Mouse (Mus musculus): Measurements from ENCODE around the gene Ctla4. TPM values are rescaled to one million over a fixed set of nuclear protein-coding genes. Genes with fewer than 3 reads are reported as not detected.
A peak's percentile ranks its signal among the peaks of the same experiment; 100 is the strongest.

The Ctla4 gene
- polyA plus RNA-seq, 1 experiment from 2014 or later, result not detected

GRCm38 (mm10) chr1:60938256-60938655 lies 51.5 kb downstream of the Ctla4 start:
- H3K9ac ChIP-seq, result no peak overlapping the region
- H3K27me3 ChIP-seq, result no peaks in the 10 kb centered on the region
- no peak overlapping the region for H3K4me3 ChIP-seq (replicated peaks)
- H3K36me3 ChIP-seq, result no peaks in the 10 kb centered on the region
- no peaks in the 10 kb centered on the region for H3K9me3 ChIP-seq (replicated peaks)
- WGBS, result 77% methylated on average over 2 of the region's 2 CpGs
- H3K4me1 ChIP-seq, result no peaks in the 10 kb centered on the region
- no peak overlapping the region for H3K4me2 ChIP-seq
- ATAC-seq (replicated peaks; ENCODE audit: low FRiP score), result no peak
- H3K27ac ChIP-seq, result no peak overlapping the region

GRCm38 (mm10) chr1:60938974-60939373 lies 52.2 kb downstream of the Ctla4 start:
- no peak overlapping the region for H3K9ac ChIP-seq
- H3K27me3 ChIP-seq, result no peaks in the 10 kb centered on the region
- no peaks in the 10 kb centered on the region for H3K9me3 ChIP-seq (replicated peaks)
- no peak overlapping the region for H3K27ac ChIP-seq
- no peaks in the 10 kb centered on the region for H3K4me1 ChIP-seq
- ATAC-seq (replicated peaks; ENCODE audit: low FRiP score), result no peak
- no peak overlapping the region for H3K4me2 ChIP-seq
- H3K4me3 ChIP-seq (replicated peaks), result no peak overlapping the region
- no peaks in the 10 kb centered on the region for H3K36me3 ChIP-seq
- WGBS, result 86% methylated on average over 5 of the region's 5 CpGs

GRCm38 (mm10) chr1:60940023-60940422 lies 53.2 kb downstream of the Ctla4 start:
- no peaks in the 10 kb centered on the region for H3K36me3 ChIP-seq
- H3K27ac ChIP-seq, result no peak overlapping the region
- no peaks in the 10 kb centered on the region for H3K4me1 ChIP-seq
- no peak overlapping the region for H3K4me2 ChIP-seq
- H3K9ac ChIP-seq, result no peak overlapping the region
- no peaks in the 10 kb centered on the region for H3K9me3 ChIP-seq (replicated peaks)
- WGBS, result 83% methylated on average over 3 of the region's 3 CpGs
- ATAC-seq (replicated peaks; ENCODE audit: low FRiP score), result no peak
- H3K4me3 ChIP-seq (replicated peaks), result no peak overlapping the region
- H3K27me3 ChIP-seq, result no peaks in the 10 kb centered on the region

- H3K4me3 ChIP-seq (replicated peaks), result no peak overlapping the region
- no peak for ATAC-seq (replicated peaks; ENCODE audit: low FRiP score)
- H3K27me3 ChIP-seq, result no peaks in the 10 kb centered on the region
- no peaks in the 10 kb centered on the region for H3K36me3 ChIP-seq
- no peak overlapping the region for H3K27ac ChIP-seq
- no peaks in the 10 kb centered on the region for H3K4me1 ChIP-seq
- 91% methylated on average over 1 of the region's 1 CpGs for WGBS
- H3K9ac ChIP-seq, result no peak overlapping the region
- H3K4me2 ChIP-seq, result no peak overlapping the region
- H3K9me3 ChIP-seq (replicated peaks), result no peaks in the 10 kb centered on the region
Observed at GRCm38 (mm10) chr1:60940620-60941019, 53.8 kb downstream of the Ctla4 start.

GRCm38 (mm10) chr1:60941056-60942048 lies 54.6 kb downstream of the Ctla4 start:
- ATAC-seq (replicated peaks; ENCODE audit: low FRiP score), result no peak

GRCm38 (mm10) chr1:60942921-60943320 lies 56.1 kb downstream of the Ctla4 start:
- no peaks in the 10 kb centered on the region for H3K36me3 ChIP-seq
- H3K4me1 ChIP-seq, result no peaks in the 10 kb centered on the region
- ATAC-seq (replicated peaks; ENCODE audit: low FRiP score), result no peak

More at GRCm38 (mm10) chr1:60941056-60942048, 54.6 kb downstream of the Ctla4 start:
- no peaks in the 10 kb centered on the region for H3K36me3 ChIP-seq
- no peak overlapping the region for H3K4me3 ChIP-seq (replicated peaks)
- H3K9ac ChIP-seq, result no peak overlapping the region
- no peak overlapping the region for H3K4me2 ChIP-seq
- 89% methylated on average over 5 of the region's 5 CpGs for WGBS
- no peaks in the 10 kb centered on the region for H3K27me3 ChIP-seq
- no peaks in the 10 kb centered on the region for H3K9me3 ChIP-seq (replicated peaks)
- H3K27ac ChIP-seq, result no peak overlapping the region
- no peaks in the 10 kb centered on the region for H3K4me1 ChIP-seq

GRCm38 (mm10) chr1:60945633-60946401 lies 59.0 kb downstream of the Ctla4 start:
- H3K9me3 ChIP-seq (replicated peaks), result no peaks in the 10 kb centered on the region
- no peak overlapping the region for H3K4me2 ChIP-seq
- H3K27me3 ChIP-seq, result no peaks in the 10 kb centered on the region
- no peak overlapping the region for H3K9ac ChIP-seq
- no peaks in the 10 kb centered on the region for H3K4me1 ChIP-seq
- no peak overlapping the region for H3K27ac ChIP-seq
- WGBS, result 84% methylated on average over 8 of the region's 8 CpGs
- H3K36me3 ChIP-seq, result no peaks in the 10 kb centered on the region
- ATAC-seq (replicated peaks; ENCODE audit: low FRiP score), result no peak
- no peak overlapping the region for H3K4me3 ChIP-seq (replicated peaks)

More at GRCm38 (mm10) chr1:60942921-60943320, 56.1 kb downstream of the Ctla4 start:
- WGBS, result 69% methylated on average over 2 of the region's 2 CpGs
- Histone ChIP-seq H3K9ac (no peak overlapping the region), H3K4me2 (no peak overlapping the region), H3K27me3 (no peaks in the 10 kb centered on the region), H3K9me3 (replicated peaks) (no peaks in the 10 kb centered on the region), H3K4me3 (replicated peaks) (no peak overlapping the region), H3K27ac (no peak overlapping the region)

GRCm38 (mm10) chr1:60948112-60948511 lies 61.3 kb downstream of the Ctla4 start:
- no peak overlapping the region for H3K4me3 ChIP-seq (replicated peaks)
- no peaks in the 10 kb centered on the region for H3K9me3 ChIP-seq (replicated peaks)
- H3K4me2 ChIP-seq, result no peak overlapping the region
- no peaks in the 10 kb centered on the region for H3K4me1 ChIP-seq
- no peaks in the 10 kb centered on the region for H3K27me3 ChIP-seq
- H3K27ac ChIP-seq, result no peak overlapping the region
- H3K36me3 ChIP-seq, result no peaks in the 10 kb centered on the region
- no peak for ATAC-seq (replicated peaks; ENCODE audit: low FRiP score)
- no peak overlapping the region for H3K9ac ChIP-seq
- 83% methylated on average over 6 of the region's 6 CpGs for WGBS

GRCm38 (mm10) chr1:60952958-60953357 lies 66.2 kb downstream of the Ctla4 start:
- no peak overlapping the region for H3K27ac ChIP-seq
- no peaks in the 10 kb centered on the region for H3K36me3 ChIP-seq
- no peak overlapping the region for H3K4me2 ChIP-seq
- WGBS, result 70% methylated on average over 7 of the region's 7 CpGs
- H3K9ac ChIP-seq, result no peak overlapping the region
- H3K27me3 ChIP-seq, result no peaks in the 10 kb centered on the region
- H3K4me1 ChIP-seq, result peaks cover 13% of the 10 kb centered on the region; the same call in 1 of the 2 replicates
- H3K9me3 ChIP-seq (replicated peaks), result no peaks in the 10 kb centered on the region
- no peak overlapping the region for H3K4me3 ChIP-seq (replicated peaks)
- no peak for ATAC-seq (replicated peaks; ENCODE audit: low FRiP score)

- Histone ChIP-seq H3K27me3 (no peaks in the 10 kb centered on the region), H3K4me3 (replicated peaks) (no peak overlapping the region), H3K4me1 (peaks cover 13% of the 10 kb centered on the region; the same call in 1 of the 2 replicates), H3K4me2 (no peak overlapping the region), H3K36me3 (no peaks in the 10 kb centered on the region), H3K27ac (peak overlapping the region; percentile 56), H3K9me3 (replicated peaks) (no peaks in the 10 kb centered on the region), H3K9ac (no peak overlapping the region)
- 84% methylated on average over 7 of the region's 7 CpGs for WGBS
- no peak for ATAC-seq (replicated peaks; ENCODE audit: low FRiP score)
Observed at GRCm38 (mm10) chr1:60953686-60954085, 66.9 kb downstream of the Ctla4 start.

GRCm38 (mm10) chr1:60954759-60955158 lies 68.0 kb downstream of the Ctla4 start:
- Histone ChIP-seq H3K4me1 (peaks cover 13% of the 10 kb centered on the region; the same call in 1 of the 2 replicates), H3K4me2 (no peak overlapping the region), H3K9me3 (replicated peaks) (no peaks in the 10 kb centered on the region), H3K9ac (no peak overlapping the region), H3K27ac (peak overlapping the region; percentile 66), H3K4me3 (replicated peaks) (no peak overlapping the region), H3K36me3 (no peaks in the 10 kb centered on the region), H3K27me3 (no peaks in the 10 kb centered on the region)
- no peak for ATAC-seq (replicated peaks; ENCODE audit: low FRiP score)
- 69% methylated on average over 2 of the region's 2 CpGs for WGBS

GRCm38 (mm10) chr1:60955186-60955585 lies 68.4 kb downstream of the Ctla4 start:
- no peaks in the 10 kb centered on the region for H3K36me3 ChIP-seq
- no peak for ATAC-seq (replicated peaks; ENCODE audit: low FRiP score)
- WGBS, result 89% methylated on average over 3 of the region's 3 CpGs
- H3K4me2 ChIP-seq, result no peak overlapping the region
- H3K27me3 ChIP-seq, result no peaks in the 10 kb centered on the region
- H3K9me3 ChIP-seq (replicated peaks), result no peaks in the 10 kb centered on the region
- peaks cover 13% of the 10 kb centered on the region for H3K4me1 ChIP-seq
- no peak overlapping the region for H3K9ac ChIP-seq
- no peak overlapping the region for H3K4me3 ChIP-seq (replicated peaks)
- no peak overlapping the region for H3K27ac ChIP-seq
